Mouse (Mus musculus) adrenal gland, postnatal 4 days (tissue): ENCODE data around the gene Rhoj. TPM values are rescaled to one million over a fixed set of nuclear protein-coding genes. Genes with fewer than 3 reads are reported as not detected.

Experiments
- DNase-seq, 2 experiments: peaks; one replicate each; pipeline ENCODE4 v3.0.0; 2021 to 2022; ENCODE audit warnings: low spot score in 2 of 2, mixed read lengths in 2 of 2
- long read RNA-seq, 2 experiments: library from polyadenylated mRNA; stranded (forward); transcript quantifications; one replicate each; pipeline ENCODE4 v2.0.0; 2021
- total RNA-seq, 2 experiments: library from RNA; stranded (reverse); gene quantifications; 2 replicates each; pipeline ENCODE4 v1.2.3; 2021

Gene Rhoj
- total RNA-seq: 10 to 100 TPM; 25.5 to 29.3 TPM
- long read RNA-seq, experiment 1, transcript Rhoj-201 (5 exons, 2,350 nt): major isoform, 14 of 16 reads
- long read RNA-seq, experiment 1, partial matches to known transcripts: 0 of 16 reads
- long read RNA-seq, experiment 1, other reads (novel, unspliced or antisense): 2 of 16 reads
- long read RNA-seq, experiment 2, transcript Rhoj-201 (5 exons, 2,350 nt): major isoform, 25 of 38 reads
- long read RNA-seq, experiment 2, partial matches to known transcripts: 12 of 38 reads
- long read RNA-seq, experiment 2, other reads (novel, unspliced or antisense): 0 of 38 reads

DNA sequence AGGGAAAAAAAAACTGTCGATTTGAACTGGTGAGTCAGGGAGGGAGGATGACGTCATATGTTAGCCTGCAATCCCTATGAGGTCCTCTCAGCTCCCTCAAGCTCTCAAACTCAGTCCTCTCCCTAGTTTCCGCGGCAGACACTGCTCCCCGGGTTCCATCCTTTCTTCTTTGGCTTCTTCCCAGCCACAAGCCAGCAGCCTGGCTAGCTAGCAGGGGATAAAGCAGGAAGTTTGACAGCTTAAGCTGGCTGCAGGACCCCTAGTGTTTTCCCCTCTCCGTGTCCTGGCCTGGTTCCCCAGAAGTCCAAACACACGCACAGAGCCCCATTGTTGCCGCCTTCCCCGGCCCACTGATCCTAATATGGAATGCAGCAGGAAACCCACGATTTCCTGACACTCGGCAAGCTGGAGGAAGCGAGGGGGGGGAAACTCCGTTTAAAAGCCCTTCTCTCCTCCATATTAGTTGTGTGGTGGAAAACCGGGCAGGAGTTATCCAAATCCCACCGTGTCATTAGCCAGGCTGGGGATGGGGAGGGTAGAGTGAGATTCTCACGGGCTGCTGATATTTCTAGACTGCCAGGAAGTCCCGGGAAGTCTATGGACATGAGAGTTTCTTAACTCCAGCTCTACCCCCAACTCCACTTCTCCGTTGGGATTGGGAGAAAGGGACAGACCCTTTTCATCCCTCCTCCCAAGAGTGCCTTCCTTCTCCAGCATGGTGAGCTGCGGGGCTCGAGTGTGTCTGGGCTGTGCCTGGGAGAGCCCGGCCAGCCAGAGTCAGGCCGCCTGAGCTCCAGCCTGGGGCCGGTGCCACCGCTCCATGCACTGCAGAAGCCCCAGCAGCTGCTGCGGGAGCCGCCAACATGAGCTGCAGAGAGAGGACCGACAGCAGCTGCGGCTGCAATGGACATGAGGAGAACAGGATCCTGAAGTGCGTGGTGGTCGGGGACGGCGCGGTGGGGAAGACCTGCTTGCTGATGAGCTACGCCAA, at the start of gene Rhoj:
Gene Rhoj (plus strand): TSS at position 362 of the 991 bp plus-strand sequence.
- peak in 1 of 2 experiments; percentile 41 for DNase-seq

DNA sequence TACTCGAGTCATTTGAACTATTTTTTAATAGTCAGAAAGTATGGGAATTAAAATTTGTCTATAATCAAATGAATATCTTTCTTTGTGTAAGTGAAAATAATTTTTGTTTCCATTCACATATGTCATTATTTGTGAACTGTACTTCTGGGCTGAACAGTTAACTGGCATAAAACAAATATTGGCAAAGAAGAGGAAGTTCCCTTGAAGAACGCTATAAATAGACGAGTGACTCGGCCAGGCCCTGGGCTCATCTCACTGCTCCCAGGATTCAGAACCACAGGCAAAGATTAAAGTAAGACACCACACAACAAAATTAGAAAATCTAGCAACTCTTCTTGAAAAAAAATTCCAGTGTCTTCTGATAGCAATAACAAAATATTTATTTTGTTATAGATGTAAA, 36.4 kb upstream of the Rhoj start:
- DNase-seq: no peak

DNA sequence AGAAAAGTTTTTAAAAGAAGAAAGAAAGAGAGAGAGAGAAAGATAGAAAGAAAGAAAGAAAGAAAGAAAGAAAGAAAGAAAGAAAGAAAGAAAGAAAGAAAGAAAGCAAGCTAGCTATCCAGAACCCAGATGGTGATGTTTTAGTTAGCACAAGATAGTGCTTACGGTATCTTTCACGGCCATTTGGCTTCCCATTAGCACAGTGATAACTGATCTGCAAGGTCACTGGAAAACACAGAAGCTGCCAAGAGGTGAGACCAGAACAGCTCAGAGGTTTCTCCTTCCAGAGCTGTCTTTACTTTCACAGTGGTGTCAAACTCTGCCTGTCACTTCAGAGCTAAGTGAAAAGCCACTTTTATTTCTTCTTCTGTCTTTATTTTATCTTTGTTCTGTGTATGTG, 32.4 kb upstream of the Rhoj start:
- no peak for DNase-seq

DNA sequence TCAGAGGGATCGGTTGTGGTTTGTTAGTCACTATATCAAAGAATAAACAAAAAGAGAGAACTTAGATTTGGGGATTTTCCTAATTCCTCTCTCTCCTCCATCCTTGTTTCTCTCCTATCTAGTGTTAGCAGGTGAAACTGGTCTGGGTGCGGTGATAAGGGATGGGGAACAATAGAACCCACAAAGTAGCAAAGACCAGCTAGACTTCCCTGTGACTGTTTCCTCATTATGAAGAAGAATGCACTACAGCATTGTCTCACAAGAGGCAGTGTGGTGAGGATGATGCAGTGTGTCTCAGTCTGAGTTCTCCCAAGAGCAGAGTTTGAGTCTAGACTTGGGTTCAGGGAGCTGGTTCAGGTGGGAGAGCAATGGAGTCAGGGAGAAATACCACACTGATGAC, 30.7 kb upstream of the Rhoj start:
- DNase-seq: no peak

DNA sequence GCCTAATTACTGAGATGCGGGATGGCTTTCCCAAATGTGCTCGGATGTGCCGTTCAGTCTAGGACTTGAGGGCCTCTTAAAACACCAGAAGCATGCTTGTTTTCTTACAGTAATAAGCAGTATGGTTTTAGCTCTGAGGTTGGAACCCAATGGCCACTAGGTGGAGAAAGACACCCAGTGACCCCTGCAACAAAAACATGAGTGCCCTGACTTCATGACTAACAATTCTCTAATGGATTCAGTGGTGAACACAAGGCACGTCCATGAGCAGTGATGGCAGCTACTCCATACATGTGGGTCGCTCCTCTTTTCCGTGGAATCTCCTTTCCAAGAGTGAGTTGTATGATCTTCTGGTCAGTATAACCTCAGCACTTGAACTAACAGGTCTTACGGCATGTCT, 27.6 kb upstream of the Rhoj start:
- no peak for DNase-seq

DNA sequence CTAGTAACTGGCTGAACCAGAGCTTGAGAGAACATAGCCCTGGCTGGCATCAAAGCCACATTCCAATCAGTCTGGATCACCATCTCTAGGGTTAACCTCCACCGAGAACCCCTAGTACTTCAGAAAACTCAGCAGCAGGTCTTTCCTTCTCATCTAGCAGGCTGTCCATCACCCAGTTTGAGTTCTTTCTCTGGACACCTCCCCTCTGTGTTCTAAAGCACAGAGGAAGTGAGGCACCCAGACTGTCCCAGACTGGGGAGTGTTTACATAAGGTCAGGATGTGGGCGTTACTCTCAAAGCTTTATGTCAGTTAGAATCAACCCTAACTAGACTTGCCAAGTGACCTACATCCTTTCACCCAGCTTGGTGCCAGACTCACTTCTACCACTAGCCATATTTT, 24.9 kb upstream of the Rhoj start:
- DNase-seq: no peak

DNA sequence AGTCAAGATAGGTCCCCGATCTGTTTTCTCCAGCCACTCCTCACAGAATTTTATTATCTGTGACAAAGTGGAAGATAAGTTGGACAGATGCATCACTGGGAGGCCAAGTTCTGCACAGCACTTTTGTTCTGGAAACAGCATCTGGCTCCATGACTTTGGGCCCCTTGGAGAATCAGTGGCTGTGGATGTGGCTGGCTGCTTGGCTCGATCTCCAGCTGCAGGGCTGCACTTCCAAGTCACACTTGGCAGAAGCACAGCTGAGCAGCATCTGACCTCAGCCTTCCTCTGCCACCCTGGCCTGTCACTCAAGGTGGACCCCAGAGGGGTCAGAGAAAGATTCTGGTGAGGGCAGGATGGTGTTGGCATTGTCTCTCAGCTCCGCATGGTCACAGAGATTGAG, 22.0 kb upstream of the Rhoj start:
- no peak for DNase-seq

DNA sequence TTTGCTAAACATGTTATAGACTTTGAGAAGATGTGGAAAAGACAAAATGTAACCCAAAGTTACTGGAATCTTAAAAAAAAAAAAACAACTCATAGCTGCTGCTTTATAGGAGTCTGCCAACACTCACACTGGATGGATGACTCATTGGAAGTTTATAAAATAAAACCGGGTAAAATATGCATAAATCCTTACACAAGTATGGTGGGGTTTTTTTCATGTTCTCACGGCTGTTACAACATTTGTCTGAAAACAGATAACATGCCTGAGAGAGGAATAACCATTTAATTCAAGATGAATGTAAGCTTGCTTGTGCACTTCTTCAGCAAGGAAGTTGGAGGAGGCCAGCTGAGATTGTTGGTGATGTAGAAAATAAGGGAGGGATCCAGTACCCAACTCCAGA, 17.6 kb upstream of the Rhoj start:
- DNase-seq: no peak

DNA sequence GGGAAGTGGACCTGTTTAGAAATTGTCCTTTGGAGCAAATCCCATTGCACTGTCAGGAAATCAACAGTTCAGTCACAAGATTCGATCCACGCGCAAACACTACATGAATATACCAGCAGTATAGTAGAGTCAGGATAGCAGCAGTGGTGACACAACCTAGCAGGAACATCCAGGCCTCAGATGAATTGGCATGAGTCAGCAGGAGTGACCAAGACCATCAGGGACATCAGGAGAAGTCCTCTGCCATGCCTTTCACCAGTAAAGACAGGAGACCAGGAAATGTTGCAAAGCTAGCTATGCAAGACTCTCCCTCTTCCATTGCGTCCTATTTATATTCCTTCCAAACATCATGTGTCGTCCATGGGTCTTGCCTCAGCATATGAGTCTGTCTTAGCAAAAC, 16.6 kb upstream of the Rhoj start:
- DNase-seq: no peak

DNA sequence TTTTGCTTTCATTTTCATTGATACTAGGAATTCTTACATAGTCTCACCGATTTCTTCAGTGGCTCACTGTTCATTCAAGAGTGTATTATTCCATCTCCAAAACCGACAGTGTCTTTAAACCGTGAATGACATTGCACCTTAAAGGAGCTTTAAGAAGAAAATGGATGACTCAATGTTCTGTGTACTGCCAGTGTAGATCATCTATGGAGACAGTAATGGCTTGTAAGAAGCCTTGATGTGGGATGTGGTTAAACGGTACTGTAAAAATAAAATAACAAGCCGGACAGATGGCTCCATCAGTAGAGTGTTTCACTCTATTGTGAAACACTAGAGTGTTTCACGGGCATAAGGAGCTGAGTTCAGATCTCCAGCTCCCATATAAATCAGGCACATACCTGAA, 15.2 kb upstream of the Rhoj start:
- DNase-seq: no peak

DNA sequence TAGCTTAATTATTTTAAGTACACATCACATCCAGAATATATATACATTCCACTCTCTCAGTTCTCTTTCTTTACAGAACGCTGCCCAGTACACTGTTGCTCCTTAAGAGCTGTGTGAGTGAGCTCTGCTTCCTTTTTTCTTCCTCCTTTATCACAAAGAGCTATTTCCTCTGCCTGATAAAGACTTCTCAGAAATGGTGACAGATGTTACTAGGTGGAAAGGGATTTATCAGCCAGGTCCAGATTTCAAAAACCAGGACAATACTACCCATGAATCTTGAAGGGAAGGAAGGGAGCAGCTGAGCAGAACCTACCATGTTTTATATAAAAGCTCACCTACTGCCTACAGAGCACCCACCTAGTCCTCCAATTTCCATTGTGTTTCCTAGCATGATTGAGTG, 8.3 kb upstream of the Rhoj start:
- no peak for DNase-seq

DNA sequence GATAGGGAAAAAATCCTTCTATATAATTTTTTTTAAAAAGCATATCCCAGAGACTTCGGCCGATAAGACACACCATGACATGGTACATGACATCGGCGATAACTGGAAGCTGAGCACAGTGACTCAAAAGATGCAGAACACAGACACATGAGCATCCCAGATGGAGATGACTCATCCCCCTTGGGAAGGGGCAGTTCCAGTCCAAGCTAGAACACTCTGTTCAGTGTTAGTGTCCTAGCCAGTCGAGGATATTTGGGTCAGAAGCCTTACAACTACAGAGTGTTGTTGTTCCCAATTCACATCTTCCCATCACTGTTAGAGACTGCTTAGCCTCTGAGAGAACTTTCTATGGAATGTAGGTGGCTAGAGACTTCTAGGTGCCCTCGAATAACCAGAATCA, 4.0 kb upstream of the Rhoj start:
- DNase-seq: no peak

DNA sequence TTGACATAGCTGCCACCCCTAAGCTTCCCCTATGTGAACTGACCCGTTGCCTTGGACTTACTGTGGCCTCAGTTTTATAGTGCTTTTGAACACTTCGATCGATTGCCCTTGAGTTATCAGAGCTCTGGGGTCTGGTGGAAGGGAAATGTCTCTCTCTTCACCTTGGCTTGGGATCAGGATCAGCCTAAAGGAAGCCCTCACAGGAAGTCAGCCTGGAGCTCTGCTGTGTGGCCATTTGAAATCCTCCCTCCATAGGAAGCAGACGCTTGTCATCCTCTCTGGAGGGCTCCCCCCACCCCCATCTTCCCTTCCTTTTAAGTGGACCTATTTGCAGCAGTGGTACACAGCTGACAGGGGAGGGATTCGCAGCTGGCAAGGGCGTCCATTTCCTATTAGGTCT, 1.6 kb downstream of the Rhoj start:
- DNase-seq: no peak

DNA sequence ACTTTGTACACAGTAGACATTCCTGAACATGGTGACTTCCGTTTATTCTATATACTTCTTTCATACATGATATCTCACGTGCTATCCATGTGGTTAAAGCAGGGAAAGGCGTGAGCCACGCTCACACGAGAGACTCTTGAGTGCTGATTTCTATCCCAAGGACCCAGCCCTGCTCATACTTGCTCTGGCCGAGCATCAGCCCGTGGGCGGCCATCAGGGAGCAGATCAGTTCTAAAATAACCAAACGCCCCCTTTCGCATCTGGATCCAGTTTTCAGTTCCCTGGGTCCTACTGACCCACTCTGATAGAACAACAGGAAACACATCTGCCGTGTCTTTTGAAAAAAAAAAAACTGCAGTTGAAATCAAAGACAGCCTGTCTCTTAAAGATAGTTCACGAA, 2.6 kb downstream of the Rhoj start:
- DNase-seq: no peak

DNA sequence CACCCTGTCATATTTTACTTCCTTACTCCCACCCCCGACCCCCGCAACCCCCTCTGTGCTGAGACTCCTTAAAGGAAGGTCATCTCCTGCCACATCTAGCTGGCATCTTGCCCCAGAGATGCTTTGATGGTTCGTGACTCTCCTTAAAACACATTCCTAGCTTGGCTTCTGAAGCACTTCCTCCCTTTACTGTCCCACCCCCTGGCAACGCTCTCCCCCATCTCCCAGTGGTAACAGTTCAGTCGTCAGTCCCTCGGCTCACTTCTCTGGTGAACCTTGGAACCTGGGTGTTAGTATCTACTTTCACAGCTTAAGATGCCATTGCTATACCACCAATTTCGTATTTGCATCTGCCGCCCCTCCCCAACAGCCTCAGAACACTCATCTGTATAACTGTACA, 3.8 kb downstream of the Rhoj start:
- no peak for DNase-seq

DNA sequence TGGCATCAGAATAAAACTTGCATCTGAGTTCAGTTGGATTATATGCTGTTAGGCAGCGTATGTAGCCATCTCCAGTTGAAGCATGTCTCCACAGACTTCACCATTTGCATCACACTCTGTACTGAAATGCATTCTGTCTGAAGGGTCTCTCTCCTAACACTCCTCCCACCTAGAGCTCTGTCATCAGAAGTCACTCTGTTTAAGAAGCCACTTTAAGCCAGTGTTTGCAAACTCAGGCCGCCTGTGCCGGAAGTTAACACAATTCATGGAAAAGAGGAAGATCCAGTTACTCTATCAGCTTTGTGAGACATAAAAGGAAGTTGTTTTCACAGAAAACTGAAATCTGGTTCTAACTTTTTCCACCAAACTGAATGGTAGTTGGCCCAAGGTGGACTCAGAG, 5.9 kb downstream of the Rhoj start:
- DNase-seq: no peak

DNA sequence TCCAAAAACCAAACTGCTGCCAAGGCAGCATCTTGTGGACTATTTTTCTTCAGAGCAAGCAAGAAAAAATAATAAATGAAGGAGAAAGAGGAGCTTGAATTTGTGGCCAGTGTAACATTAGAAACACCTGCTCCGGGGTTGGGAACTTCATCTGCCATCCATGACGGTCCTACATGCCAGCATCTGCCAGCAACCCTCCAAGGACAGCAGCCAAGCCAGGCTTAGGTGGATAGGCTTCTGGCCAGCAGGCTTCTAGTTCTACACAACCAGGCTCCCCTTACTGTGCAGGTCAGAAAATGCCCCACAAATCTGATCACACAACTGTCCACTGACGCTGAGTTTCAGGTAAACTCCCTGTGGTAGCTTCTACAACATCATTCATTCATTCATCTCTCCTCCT, 7.7 kb downstream of the Rhoj start:
- no peak for DNase-seq

DNA sequence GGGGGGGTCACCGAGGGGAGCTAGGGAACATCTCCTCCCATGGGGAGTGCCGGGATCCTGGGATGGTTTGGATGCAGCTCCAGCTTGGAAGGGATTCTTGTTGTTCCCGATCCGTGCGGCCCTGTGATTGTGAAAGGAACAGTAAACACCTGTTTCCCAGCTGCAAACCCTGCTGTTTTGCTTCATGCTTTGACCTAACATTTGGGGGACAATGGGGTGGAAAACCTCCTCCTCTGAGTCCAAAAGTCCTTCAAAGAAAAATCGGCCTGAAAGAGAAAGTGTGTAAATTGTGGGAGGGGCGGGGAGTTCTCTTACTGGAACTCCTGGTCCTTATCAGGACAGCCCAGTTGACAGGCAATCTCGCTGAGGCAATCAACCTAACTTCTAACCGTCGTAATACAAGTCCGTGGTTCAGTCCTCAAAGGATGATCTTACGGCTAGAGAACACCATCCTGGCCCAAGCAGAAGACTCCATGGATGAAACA, 12.4 kb downstream of the Rhoj start:
- no peak for DNase-seq

DNA sequence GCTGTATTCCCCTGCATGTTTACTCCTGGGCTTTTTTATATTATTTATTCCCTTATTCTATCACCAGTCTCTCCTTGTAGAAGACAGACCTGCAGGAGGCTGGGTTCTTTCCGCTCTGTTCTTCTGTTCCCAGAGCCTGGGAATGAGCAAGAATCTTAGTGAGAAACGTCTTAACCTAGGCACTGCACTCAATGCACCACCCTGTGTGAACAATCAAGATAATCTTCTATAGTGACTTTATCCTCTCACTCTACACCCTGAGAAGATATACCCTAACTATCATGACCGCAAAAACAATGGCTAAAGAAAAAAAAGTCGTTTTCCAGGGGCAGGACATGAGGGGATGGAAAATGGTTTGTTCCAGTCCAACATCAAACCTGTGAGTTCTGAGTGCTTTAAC, 13.1 kb downstream of the Rhoj start:
- DNase-seq: no peak

DNA sequence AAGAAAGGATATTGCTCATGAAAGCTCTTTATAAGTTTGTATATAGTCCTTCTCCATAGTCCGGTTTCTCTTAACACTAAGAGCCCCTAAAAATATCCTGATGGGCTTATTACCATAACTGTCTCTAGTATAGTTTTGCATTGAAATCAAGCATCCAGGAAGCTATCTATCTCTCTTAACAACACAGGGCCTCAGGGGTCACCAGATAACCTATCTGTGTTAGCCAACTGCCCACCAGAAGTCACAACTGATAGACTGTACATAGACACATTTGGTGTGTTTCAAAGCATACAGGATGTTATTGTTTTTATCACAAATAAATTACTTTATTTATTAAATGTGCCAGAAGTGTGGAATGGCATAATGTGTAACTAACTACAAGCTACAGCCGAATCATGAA, 21.1 kb downstream of the Rhoj start:
- no peak for DNase-seq

DNA sequence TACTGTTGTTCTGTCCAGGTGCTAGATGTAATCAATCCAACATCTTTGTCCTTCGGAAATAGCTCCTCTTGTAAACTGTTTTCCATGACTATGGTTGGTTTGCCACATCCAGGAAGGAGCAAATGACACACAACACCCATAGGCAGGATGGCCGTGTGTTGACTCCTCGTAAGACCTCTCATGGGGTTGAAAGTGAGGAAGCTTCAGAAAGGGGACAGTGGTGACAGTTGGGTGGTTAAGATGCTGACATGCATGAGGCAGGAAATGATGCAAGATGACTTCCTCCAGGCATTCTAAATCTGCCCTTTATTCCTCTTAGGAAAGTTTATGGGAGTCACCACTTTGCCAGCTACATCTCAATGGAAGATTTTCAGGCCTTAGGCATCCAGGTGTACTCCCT, 31.8 kb downstream of the Rhoj start:
- DNase-seq: no peak

DNA sequence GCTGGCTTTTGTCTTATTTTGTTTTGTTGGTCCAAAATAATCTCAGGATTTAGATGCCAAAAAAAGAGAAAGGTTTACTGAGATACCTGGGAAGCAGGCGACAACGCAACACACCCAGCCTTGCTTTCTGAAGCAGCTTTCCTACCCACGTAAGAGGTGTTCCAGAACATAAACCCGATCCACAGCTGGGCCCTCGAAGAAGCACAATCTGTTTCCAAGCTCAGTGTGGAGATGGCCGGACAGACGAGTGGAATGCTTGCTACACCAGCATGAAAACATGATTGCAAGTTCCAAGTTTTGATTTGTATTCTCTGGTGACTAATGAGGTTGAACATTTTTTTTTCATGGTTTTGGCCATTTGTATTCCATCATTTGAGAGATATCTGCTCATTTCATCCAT, 32.2 kb downstream of the Rhoj start:
- DNase-seq: no peak
